Mouse (Mus musculus) CH12.LX (cell line): Measurements from ENCODE around the gene Hsp90ab1. TPM values are rescaled to one million over a fixed set of nuclear protein-coding genes. Genes with fewer than 3 reads are reported as not detected.

Experiments used
- DNase-seq: peaks from one replicate; pipeline ENCODE4 v3.0.0-alpha.2; 2013; ENCODE audit errors: extremely low read depth
- H3K27ac ChIP-seq: 2 replicates; pipeline ENCODE4 v1.5.1; 2012; ENCODE audit warnings: low read depth, mild to moderate bottlenecking, control low read depth, moderate library complexity; ENCODE audit not compliant: insufficient read depth
- H3K27me3 ChIP-seq: replicated peaks from 2 replicates; pipeline ENCODE3; 2012; ENCODE audit warnings: inconsistent platforms
- H3K36me3 ChIP-seq, 2 experiments: replicated peaks in 1 of 2; 2 replicates each; pipeline versions ENCODE3 to v1.6.1; 2012; ENCODE audit warnings: inconsistent platforms in 1 of 2, low read length in 1 of 2, mild to moderate bottlenecking in 1 of 2, mixed read lengths in 1 of 2, moderate library complexity in 1 of 2; ENCODE audit not compliant: control insufficient read depth in 1 of 2, insufficient read depth in 1 of 2
- H3K4me1 ChIP-seq, 2 experiments: 2 replicates each; pipeline ENCODE4 v1.6.1; 2012; ENCODE audit warnings: inconsistent platforms in 1 of 2, moderate library complexity in 1 of 2; ENCODE audit not compliant: insufficient read depth in 2 of 2, control insufficient read depth in 1 of 2
- H3K4me2 ChIP-seq: 2 replicates; pipeline ENCODE4 v1.6.1; 2012; ENCODE audit warnings: low read depth, mild to moderate bottlenecking, control low read depth; ENCODE audit not compliant: poor library complexity, insufficient read depth, severe bottlenecking
- H3K4me3 ChIP-seq, 3 experiments: fragments of 150-350 bp in 1 of 3; sonication (generic) in 1 of 3; replicated peaks in 1 of 3; 2 replicates each; pipeline versions ENCODE3 to v1.5.1; 2011 to 2012; ENCODE audit warnings: low read depth in 2 of 3, low read length in 2 of 3, mild to moderate bottlenecking in 2 of 3, moderate library complexity in 2 of 3, control low read depth in 1 of 3, improper control_type of control experiment in 1 of 3, inconsistent platforms in 1 of 3, mixed read lengths in 1 of 3; ENCODE audit not compliant: poor library complexity in 1 of 3
- H3K79me2 ChIP-seq: replicated peaks from 2 replicates; pipeline ENCODE4 v1.6.1; 2012; ENCODE audit warnings: mild to moderate bottlenecking, moderate library complexity; ENCODE audit not compliant: control insufficient read depth, poor library complexity, insufficient read depth, severe bottlenecking; ENCODE audit errors: extremely low read depth
- H3K9ac ChIP-seq: 2 replicates; pipeline ENCODE4 v1.6.1; 2012; ENCODE audit warnings: low read depth, mild to moderate bottlenecking, control low read depth, moderate library complexity; ENCODE audit not compliant: insufficient read depth
- H3K9me3 ChIP-seq: replicated peaks from 2 replicates; pipeline ENCODE3; 2012; ENCODE audit warnings: low read length, inconsistent platforms, mixed read lengths
- BHLHE40 ChIP-seq: IDR thresholded peaks from 2 replicates; pipeline ENCODE4 v1.6.1; 2011; ENCODE audit warnings: mild to moderate bottlenecking, low read depth, low read length, improper control_type of control experiment
- CHD2 ChIP-seq: IDR thresholded peaks from 2 replicates; pipeline ENCODE4 v1.6.1; 2011; ENCODE audit warnings: low read length, improper control_type of control experiment
- CTCF ChIP-seq, 2 experiments: IDR thresholded peaks in 1 of 2; conservative IDR thresholded peaks in 1 of 2; 2 replicates each; pipeline ENCODE4 v1.5.1; 2011 to 2012; ENCODE audit warnings: low read depth in 2 of 2, low read length in 2 of 2, improper control_type of control experiment in 1 of 2, inconsistent platforms in 1 of 2, mild to moderate bottlenecking in 1 of 2, moderate library complexity in 1 of 2
- ETS1 ChIP-seq: conservative IDR thresholded peaks from 2 replicates; pipeline ENCODE4 v1.6.1; 2012; ENCODE audit warnings: low read depth, mild to moderate bottlenecking, inconsistent platforms, low read length, improper control_type of control experiment, moderate library complexity
- HCFC1 ChIP-seq: IDR thresholded peaks from 2 replicates; pipeline ENCODE4 v1.6.1; 2012; ENCODE audit warnings: low read depth, mild to moderate bottlenecking, inconsistent platforms, low read length, improper control_type of control experiment
- IRF4 ChIP-seq: IDR thresholded peaks from 2 replicates; pipeline ENCODE4 v1.6.1; 2014; ENCODE audit warnings: low read depth, mild to moderate bottlenecking, inconsistent platforms, low read length, improper control_type of control experiment
- JUND ChIP-seq: conservative IDR thresholded peaks from 2 replicates; pipeline ENCODE4 v1.6.1; 2011; ENCODE audit warnings: low read depth, low read length, improper control_type of control experiment
- MAFK ChIP-seq: IDR thresholded peaks from 2 replicates; pipeline ENCODE4 v1.6.1; 2011; ENCODE audit warnings: low read length, improper control_type of control experiment; ENCODE audit not compliant: insufficient replicate concordance
- MAX ChIP-seq: IDR thresholded peaks from 2 replicates; pipeline ENCODE4 v1.6.1; 2011; ENCODE audit warnings: low read length, improper control_type of control experiment
- MEF2A ChIP-seq: IDR thresholded peaks from 2 replicates; pipeline ENCODE4 v1.6.1; 2014; ENCODE audit warnings: low read depth, mild to moderate bottlenecking, inconsistent platforms, low read length, improper control_type of control experiment, borderline replicate concordance
- POLR2AphosphoS2 ChIP-seq: IDR thresholded peaks from 2 replicates; pipeline ENCODE4 v1.6.1; 2011; ENCODE audit warnings: low read depth, low read length, improper control_type of control experiment
- RAD21 ChIP-seq: IDR thresholded peaks from 2 replicates; pipeline ENCODE4 v1.6.1; 2011; ENCODE audit warnings: low read depth, mild to moderate bottlenecking, low read length, improper control_type of control experiment, moderate library complexity
- SMC3 ChIP-seq: IDR thresholded peaks from 2 replicates; pipeline ENCODE4 v1.6.1; 2011; ENCODE audit warnings: low read depth, low read length, improper control_type of control experiment
- USF1 ChIP-seq: IDR thresholded peaks from 2 replicates; pipeline ENCODE4 v1.6.1; 2014; ENCODE audit warnings: low read depth, mild to moderate bottlenecking, inconsistent platforms, low read length, improper control_type of control experiment
- ZC3H11A ChIP-seq: IDR thresholded peaks from 2 replicates; pipeline ENCODE4 v1.6.1; 2012; ENCODE audit warnings: low read depth, mild to moderate bottlenecking, inconsistent platforms, low read length, improper control_type of control experiment
- ZKSCAN1 ChIP-seq: IDR thresholded peaks from 2 replicates; pipeline ENCODE4 v1.6.1; 2012; ENCODE audit warnings: low read depth, inconsistent platforms, low read length, improper control_type of control experiment, borderline replicate concordance
- ZMIZ1 ChIP-seq: IDR thresholded peaks from 2 replicates; pipeline ENCODE4 v1.6.1; 2012; ENCODE audit warnings: low read depth, mild to moderate bottlenecking, inconsistent platforms, low read length, improper control_type of control experiment
- dilution Hi-C: fragments of 300-500 bp; cut with MboI; formaldehyde crosslinking; loops from 2 replicates; pipeline ENCODE4 v1.14.3; 2020; ENCODE audit warnings: low sequenced_read_pairs; ENCODE audit not compliant: extremely low pct_unique_long_range_greater_than_20kb, extremely low pct_ligation_motif_present
- in situ Hi-C: fragments of 300-500 bp; cut with MboI; formaldehyde crosslinking; loops from 3 replicates; pipeline ENCODE4 v1.14.3; 2019; ENCODE audit warnings: low sequenced_read_pairs, low pct_ligation_motif_present, low pct_unique_long_range_greater_than_20kb, mixed read lengths
- polyA plus RNA-seq: library from polyadenylated mRNA; unstranded; fragments of >175 nt; gene quantifications from 2 replicates; pipeline ENCODE4 v1.2.1, GENCODE M21; 2012; ENCODE audit warnings: low read depth; ENCODE audit not compliant: insufficient read length
- total RNA-seq, 2 experiments: library from RNA; depleted of rRNA; stranded (reverse); fragments of 300-350 nt in 1 of 2; fragments of >200 nt in 1 of 2; gene quantifications; 2 replicates each; pipeline ENCODE4 v1.2.3; 2012 to 2014

Hsp90ab1 gene
- total and polyA plus RNA-seq, 3 experiments: 790 to 4,858 (median 1,180) TPM

DNA sequence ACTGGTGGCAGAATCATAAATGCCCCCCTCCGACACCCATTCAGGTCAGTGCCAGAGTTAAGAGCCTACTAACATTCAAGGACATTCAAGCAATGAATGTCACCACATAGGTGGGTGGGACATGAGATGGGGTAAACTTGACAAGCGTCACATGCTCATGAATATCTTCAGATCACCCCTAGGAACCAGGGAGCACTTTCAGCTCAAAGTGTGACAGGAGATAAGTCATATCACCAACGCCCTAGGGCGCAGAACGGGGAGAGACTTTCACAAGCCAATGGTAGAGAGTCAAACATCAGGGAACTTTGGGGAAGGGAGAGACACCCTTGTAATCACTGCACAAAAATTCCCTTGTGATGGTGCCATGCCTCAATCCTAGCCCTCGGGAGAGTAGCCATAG is 9.1 kb upstream of the Hsp90ab1 start:
- dilution Hi-C loops (no loop called here), in situ Hi-C loops (no loop called here)
- Histone ChIP-seq H3K27me3 (no peaks in the 10 kb centered on the region), H3K9me3 (peaks cover 10% of the 10 kb centered on the region), H3K79me2 (no peaks in the 10 kb centered on the region), H3K4me2 (no peak overlapping the region), H3K27ac (no peak overlapping the region), H3K36me3 (peaks cover 13 to 31% of the 10 kb centered on the region in 2 experiments), H3K9ac (no peak overlapping the region), H3K4me1 (peaks cover 8 to 51% of the 10 kb centered on the region in 2 experiments), H3K4me3 (no peak overlapping the region)
- no peak for DNase-seq
- TF ChIP-seq HCFC1 (no peak), RAD21 (no peak), MAFK (no peak), ZC3H11A (no peak), SMC3 (no peak), IRF4 (no peak), CHD2 (no peak), ZMIZ1 (no peak), ZKSCAN1 (no peak), MAX (no peak), MEF2A (no peak), CTCF (conservative IDR thresholded peaks at IDR 0.05 in 1 of 2, IDR thresholded peaks at IDR 0.05 in 1 of 2; ENCODE audit: low read depth in 2 of 2, low read length in 2 of 2) (no peak), BHLHE40 (no peak), JUND (no peak)

DNA sequence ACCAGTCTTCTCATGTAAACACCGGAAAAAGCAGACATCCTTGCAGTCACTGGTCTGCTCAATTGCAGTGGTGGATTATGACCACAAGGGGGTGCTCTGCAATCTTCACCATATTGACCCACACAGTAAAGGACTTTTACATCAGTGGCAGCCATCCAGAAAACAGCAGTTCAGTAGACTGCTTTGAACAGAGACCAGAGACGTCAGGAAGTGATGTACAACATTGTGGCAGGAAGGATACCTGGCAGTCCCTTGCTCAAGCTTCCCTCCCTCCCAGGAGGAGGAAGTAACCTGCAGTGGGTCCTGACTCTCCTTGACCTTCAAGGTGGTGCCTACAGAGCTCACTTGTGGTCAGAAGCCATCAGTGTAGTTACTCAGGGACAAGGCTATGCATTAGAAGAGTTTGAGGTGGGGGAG is 8.5 kb upstream of the Hsp90ab1 start:
- Histone ChIP-seq H3K9me3 (peaks cover 4% of the 10 kb centered on the region), H3K36me3 (peaks cover 8 to 24% of the 10 kb centered on the region in 2 experiments), H3K4me2 (no peak overlapping the region), H3K9ac (no peak overlapping the region), H3K4me1 (peaks cover 8 to 51% of the 10 kb centered on the region in 2 experiments), H3K27ac (no peak overlapping the region), H3K79me2 (no peaks in the 10 kb centered on the region), H3K4me3 (no peak overlapping the region), H3K27me3 (no peaks in the 10 kb centered on the region)
- in situ Hi-C loops (no loop called here), dilution Hi-C loops (no loop called here)
- peak; percentile 82 for DNase-seq
- peak; percentile 58 for TF ChIP-seq RAD21
- TF ChIP-seq SMC3: peak; percentile 75
- no peak for TF ChIP-seq USF1
- no peak for TF ChIP-seq ETS1
- TF ChIP-seq POLR2AphosphoS2: no peak
- peak; percentile 89 to 96 for TF ChIP-seq CTCF (conservative IDR thresholded peaks at IDR 0.05 in 1 of 2, IDR thresholded peaks at IDR 0.05 in 1 of 2; ENCODE audit: low read depth in 2 of 2, low read length in 2 of 2)
